14 mouse cellular contexts compared by ENCODE assay signal in genomic region chr2:129228571-129228970, GRCm38 (mm10).
"Had no signal": no experiment of that assay in that cellular context is flagged by ENCODE, and none has a peak within 500 bp of the region (broad histone marks: within the 10 kb centered on the region; RNA-seq: fewer than 3 reads in every experiment).

No protein-coding gene starts in this region.

- H3K4me2 ChIP-seq: intestine, embryonic 15.5 days; limb, embryonic 15.5 days; lung, embryonic 15.5 days; neural tube, embryonic 13.5 days; stomach, embryonic 15.5 days had no signal

- DNase-seq: kidney, adult 18-20 months; kidney, postnatal 10 days; retina, postnatal 1 day; right cerebral cortex, postnatal 14 days; thymus, adult 2 months; thymus, postnatal 25 days had no signal

- H3K9me3 ChIP-seq: intestine, embryonic 15.5 days; limb, embryonic 15.5 days; lung, embryonic 15.5 days; midbrain, embryonic 10.5 days; neural tube, embryonic 13.5 days; stomach, embryonic 15.5 days had no signal

- H3K27ac ChIP-seq: intestine, embryonic 15.5 days; left cerebral cortex, adult 2 months; limb, embryonic 15.5 days; lung, embryonic 15.5 days; midbrain, embryonic 10.5 days; neural tube, embryonic 13.5 days; stomach, embryonic 15.5 days had no signal

- H3K4me1 ChIP-seq: lung, embryonic 15.5 days; neural tube, embryonic 13.5 days; stomach, embryonic 15.5 days had no signal

- H3K27me3 ChIP-seq: intestine, embryonic 15.5 days; limb, embryonic 15.5 days; lung, embryonic 15.5 days; neural tube, embryonic 13.5 days; stomach, embryonic 15.5 days had no signal

- H3K36me3 ChIP-seq: intestine, embryonic 15.5 days; limb, embryonic 15.5 days; lung, embryonic 15.5 days; midbrain, embryonic 10.5 days; neural tube, embryonic 13.5 days; stomach, embryonic 15.5 days had no signal

- ATAC-seq: intestine, embryonic 15.5 days; midbrain, embryonic 16.5 days had no signal

- H3K9ac ChIP-seq: intestine, embryonic 15.5 days; limb, embryonic 15.5 days; lung, embryonic 15.5 days; neural tube, embryonic 13.5 days; stomach, embryonic 15.5 days had no signal

- H3K4me3 ChIP-seq: intestine, embryonic 15.5 days; left cerebral cortex, adult 2 months; limb, embryonic 15.5 days; lung, embryonic 15.5 days; midbrain, embryonic 10.5 days; neural tube, embryonic 13.5 days; stomach, embryonic 15.5 days had no signal
